Mouse (Mus musculus): ENCODE results near the gene Umad1.
A peak's percentile ranks its signal among the peaks of the same experiment; 100 is the strongest.
"Not testable (repeated sequence)": the region's sequence is repeated elsewhere in the genome, so short reads cannot be mapped to it uniquely, and the experiment has no call there.

Gene Umad1

GRCm38 (mm10) chr6:8312554-8312953 is 53.5 kb downstream of the Umad1 start:
- DNase-seq (ENCODE audit: low spot score in 2 of 2) = no peak

GRCm38 (mm10) chr6:8316201-8316600 is 57.1 kb downstream of the Umad1 start:
- no peak for DNase-seq (ENCODE audit: low spot score in 2 of 2)

- DNase-seq (ENCODE audit: low spot score in 2 of 2) = no peak
Measured at GRCm38 (mm10) chr6:8319591-8319990, 60.5 kb downstream of the Umad1 start.

GRCm38 (mm10) chr6:8331496-8331895 is 72.4 kb downstream of the Umad1 start:
- not testable (repeated sequence) for DNase-seq (ENCODE audit: low spot score in 2 of 2)

GRCm38 (mm10) chr6:8333380-8333779 is 74.3 kb downstream of the Umad1 start:
- DNase-seq (ENCODE audit: low spot score in 2 of 2) = no peak

- DNase-seq (ENCODE audit: low spot score in 2 of 2) = no peak
Measured at GRCm38 (mm10) chr6:8336487-8337390, 77.7 kb downstream of the Umad1 start.

GRCm38 (mm10) chr6:8339453-8339852 is 80.4 kb downstream of the Umad1 start:
- no peak for DNase-seq (ENCODE audit: low spot score in 2 of 2)

GRCm38 (mm10) chr6:8343271-8343670 is 84.2 kb downstream of the Umad1 start:
- no peak for DNase-seq (ENCODE audit: low spot score in 2 of 2)

GRCm38 (mm10) chr6:8345219-8345856 is 86.2 kb downstream of the Umad1 start:
- DNase-seq (ENCODE audit: low spot score in 2 of 2) = peak in 1 of 2 experiments; percentile 8

- DNase-seq (ENCODE audit: low spot score in 2 of 2) = no peak
Measured at GRCm38 (mm10) chr6:8347154-8347553, 88.1 kb downstream of the Umad1 start.

GRCm38 (mm10) chr6:8348344-8348743 is 89.3 kb downstream of the Umad1 start:
- DNase-seq (ENCODE audit: low spot score in 2 of 2) = no peak

- DNase-seq (ENCODE audit: low spot score in 2 of 2) = no peak
Measured at GRCm38 (mm10) chr6:8349060-8349670, 90.1 kb downstream of the Umad1 start.

GRCm38 (mm10) chr6:8351507-8351906 is 92.4 kb downstream of the Umad1 start:
- DNase-seq (ENCODE audit: low spot score in 2 of 2) = no peak

GRCm38 (mm10) chr6:8352533-8353168 is 93.6 kb downstream of the Umad1 start:
- no peak for DNase-seq (ENCODE audit: low spot score in 2 of 2)

GRCm38 (mm10) chr6:8353461-8353860 is 94.4 kb downstream of the Umad1 start:
- no peak for DNase-seq (ENCODE audit: low spot score in 2 of 2)

GRCm38 (mm10) chr6:8354846-8355245 is 95.8 kb downstream of the Umad1 start:
- no peak for DNase-seq (ENCODE audit: low spot score in 2 of 2)

- no peak for DNase-seq (ENCODE audit: low spot score in 2 of 2)
Measured at GRCm38 (mm10) chr6:8358232-8358631, 99.1 kb downstream of the Umad1 start.

GRCm38 (mm10) chr6:8358782-8359181 is 99.7 kb downstream of the Umad1 start:
- no peak for DNase-seq (ENCODE audit: low spot score in 2 of 2)

- no peak for DNase-seq (ENCODE audit: low spot score in 2 of 2)
Measured at GRCm38 (mm10) chr6:8360805-8361204, 101.7 kb downstream of the Umad1 start.

GRCm38 (mm10) chr6:8364033-8364756 is 105.1 kb downstream of the Umad1 start:
- DNase-seq (ENCODE audit: low spot score in 2 of 2) = no peak

GRCm38 (mm10) chr6:8364757-8365150 is 105.7 kb downstream of the Umad1 start:
- DNase-seq (ENCODE audit: low spot score in 2 of 2) = no peak
